Mouse (Mus musculus): ENCODE measurements around the gene Mpnd. TPM values are rescaled to one million over a fixed set of nuclear protein-coding genes. Genes with fewer than 3 reads are reported as not detected.

Gene Mpnd
- polyA plus RNA-seq, 1 experiment from 2014 or later: 152 TPM

GRCm38 (mm10) chr17:55964496-55964895 is 41.0 kb upstream of the Mpnd start:
- H3K36me3 ChIP-seq (replicated peaks): no peaks in the 10 kb centered on the region; the same call in 1 of the 2 replicates
- H3K27ac ChIP-seq: no peak overlapping the region

GRCm38 (mm10) chr17:55964996-55965395 is 40.5 kb upstream of the Mpnd start:
- no peak overlapping the region for H3K9ac ChIP-seq
- no peak overlapping the region for H3K4me2 ChIP-seq
- no peak overlapping the region for H3K4me3 ChIP-seq
- H3K27me3 ChIP-seq (replicated peaks): no peaks in the 10 kb centered on the region
- no peaks in the 10 kb centered on the region; the same call in 1 of the 2 replicates for H3K36me3 ChIP-seq (replicated peaks)
- 86% methylated on average over 9 of the region's 9 CpGs for WGBS
- no peak overlapping the region for H3K27ac ChIP-seq
- ATAC-seq (replicated peaks): no peak
- peaks cover 28% of the 10 kb centered on the region for H3K4me1 ChIP-seq
- H3K9me3 ChIP-seq: no peaks in the 10 kb centered on the region

More at GRCm38 (mm10) chr17:55964496-55964895, 41.0 kb upstream of the Mpnd start:
- Histone ChIP-seq H3K9me3 (no peaks in the 10 kb centered on the region), H3K9ac (no peak overlapping the region), H3K27me3 (replicated peaks) (no peaks in the 10 kb centered on the region), H3K4me1 (peaks cover 28% of the 10 kb centered on the region), H3K4me3 (no peak overlapping the region), H3K4me2 (no peak overlapping the region)
- ATAC-seq (replicated peaks): no peak
- 94% methylated on average over 10 of the region's 10 CpGs for WGBS

GRCm38 (mm10) chr17:55967186-55967585 is 38.3 kb upstream of the Mpnd start:
- Histone ChIP-seq H3K27ac (no peak overlapping the region), H3K4me3 (no peak overlapping the region), H3K4me1 (peaks cover 40% of the 10 kb centered on the region), H3K9ac (no peak overlapping the region), H3K4me2 (no peak overlapping the region), H3K9me3 (no peaks in the 10 kb centered on the region), H3K27me3 (replicated peaks) (no peaks in the 10 kb centered on the region), H3K36me3 (replicated peaks) (no peaks in the 10 kb centered on the region; the same call in 1 of the 2 replicates)
- ATAC-seq (replicated peaks): no peak
- 93% methylated on average over 4 of the region's 4 CpGs for WGBS

DNA sequence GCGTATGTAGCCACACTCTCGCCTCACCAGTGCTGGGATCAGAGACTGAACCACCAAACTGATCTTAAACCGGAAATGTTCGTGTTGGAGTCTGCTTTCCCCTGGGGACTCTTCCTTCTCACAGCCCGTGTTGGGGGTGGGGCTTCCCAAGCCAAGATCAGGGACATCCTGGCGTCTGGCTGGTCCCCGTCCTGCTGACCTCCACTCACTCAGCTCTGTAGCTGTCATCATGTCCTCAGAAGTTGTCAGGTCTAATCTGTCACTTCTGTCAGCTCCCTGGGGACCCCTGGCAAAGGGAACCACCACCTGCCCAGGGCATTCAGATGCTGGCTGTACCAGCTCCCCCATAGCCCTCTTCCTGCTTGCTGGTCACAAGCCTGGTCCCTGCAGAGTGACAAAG is 37.3 kb upstream of the Mpnd start:
- Histone ChIP-seq H3K27ac (peak overlapping the region; percentile 89), H3K4me2 (no peak overlapping the region), H3K36me3 (replicated peaks) (no peaks in the 10 kb centered on the region; the same call in 1 of the 2 replicates), H3K9me3 (no peaks in the 10 kb centered on the region), H3K9ac (no peak overlapping the region), H3K4me3 (no peak overlapping the region), H3K27me3 (replicated peaks) (no peaks in the 10 kb centered on the region), H3K4me1 (peaks cover 47% of the 10 kb centered on the region)
- WGBS: 43% methylated on average over 7 of the region's 7 CpGs
- no peak for ATAC-seq (replicated peaks)

DNA sequence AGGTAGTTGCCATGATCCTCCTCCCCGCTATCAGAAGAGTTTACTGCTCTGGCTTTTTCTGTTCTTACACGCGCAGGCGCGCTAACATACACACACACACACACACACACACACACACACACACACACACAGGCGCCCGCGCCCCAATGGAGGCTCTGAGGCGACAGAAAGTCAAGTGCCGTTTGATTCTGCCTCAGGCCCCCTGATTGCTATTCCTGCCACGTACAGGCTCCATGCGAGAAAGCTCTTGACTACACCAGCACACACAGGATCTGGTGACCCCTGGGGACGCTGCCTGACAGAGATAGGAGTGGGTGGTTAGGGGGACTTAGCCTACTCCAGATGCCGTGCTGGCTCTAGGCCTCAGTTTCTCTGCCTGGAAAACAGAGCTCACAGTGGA is 36.0 kb upstream of the Mpnd start:
- H3K9me3 ChIP-seq: no peaks in the 10 kb centered on the region
- peak overlapping the region; percentile 81; the same call in 1 of the 2 replicates for H3K9ac ChIP-seq
- peak overlapping the region; percentile 76 for H3K4me3 ChIP-seq
- 11% methylated on average over 14 of the region's 14 CpGs for whole genome bisulfite sequencing
- H3K36me3 ChIP-seq (replicated peaks): peaks cover 2% of the 10 kb centered on the region; the same call in 1 of the 2 replicates
- ATAC-seq (replicated peaks): peak; percentile 70
- peak overlapping the region; percentile 89 for H3K27ac ChIP-seq
- peak overlapping the region; percentile 65 for H3K4me2 ChIP-seq
- H3K4me1 ChIP-seq: peaks cover 47% of the 10 kb centered on the region
- no peaks in the 10 kb centered on the region for H3K27me3 ChIP-seq (replicated peaks)

DNA sequence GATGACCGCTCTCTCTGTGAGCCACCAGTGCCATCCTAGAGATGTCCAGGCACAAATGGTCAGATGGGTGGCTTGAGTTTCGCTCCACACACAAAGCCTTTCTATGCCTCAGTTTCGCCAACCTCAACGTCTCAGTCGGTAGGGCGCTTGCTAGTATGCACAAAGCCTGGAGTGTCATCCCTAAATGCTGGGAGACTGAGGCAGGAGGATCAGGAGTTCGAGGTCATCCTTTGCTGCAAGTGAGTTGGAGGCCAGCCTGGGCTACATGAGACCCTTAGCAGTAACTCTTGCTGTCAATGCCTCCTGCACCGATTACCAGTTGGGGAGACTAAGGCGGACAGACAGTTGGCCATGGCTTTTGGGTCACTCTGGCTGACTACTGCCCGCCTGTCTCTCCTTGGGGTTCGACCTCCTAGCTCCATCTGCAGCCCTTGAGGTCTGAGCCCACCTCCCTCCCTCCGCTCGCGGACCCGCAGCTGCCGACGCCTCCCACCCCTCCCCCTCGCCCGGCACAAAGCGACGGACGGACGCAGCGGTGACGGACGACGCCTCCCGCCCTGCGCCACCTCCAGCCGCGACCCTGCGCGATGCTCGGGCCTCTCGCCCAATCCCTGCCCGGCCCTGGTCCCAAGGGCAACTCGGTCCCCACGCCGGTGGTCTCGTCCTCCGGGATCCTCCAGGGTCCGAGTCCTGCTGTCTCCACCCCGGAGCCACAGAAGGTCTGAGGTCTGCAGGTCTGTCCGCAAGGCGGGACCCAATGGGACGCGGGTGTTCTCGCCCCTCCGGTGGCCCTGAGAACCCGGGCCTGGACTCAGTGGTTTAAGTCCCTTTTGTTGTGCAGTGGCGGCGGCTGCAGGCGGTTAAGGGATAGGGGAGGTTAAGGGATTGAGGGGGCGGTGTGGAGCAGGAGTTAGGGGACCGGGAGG is 35.3 kb upstream of the Mpnd start, which contains the start of gene Shd:
Shd (plus strand) TSS at position 502 of the 926 bp plus-strand sequence.
- peaks cover 5% of the 10 kb centered on the region; the same call in 1 of the 2 replicates for H3K36me3 ChIP-seq (replicated peaks)
- H3K4me3 ChIP-seq: peak within 1 kb of the TSS; percentile 76
- peaks cover 47% of the 10 kb centered on the region for H3K4me1 ChIP-seq
- H3K27me3 ChIP-seq (replicated peaks): no peaks in the 10 kb centered on the region
- H3K9me3 ChIP-seq: no peaks in the 10 kb centered on the region
- peak; percentile 61 for ATAC-seq (replicated peaks)
- H3K4me2 ChIP-seq: peak within 1 kb of the TSS; percentile 65
- WGBS: 6% methylated on average over 55 of the region's 55 CpGs
- peak within 1 kb of the TSS; percentile 89 for H3K27ac ChIP-seq
- H3K9ac ChIP-seq: peak within 1 kb of the TSS; percentile 81

DNA sequence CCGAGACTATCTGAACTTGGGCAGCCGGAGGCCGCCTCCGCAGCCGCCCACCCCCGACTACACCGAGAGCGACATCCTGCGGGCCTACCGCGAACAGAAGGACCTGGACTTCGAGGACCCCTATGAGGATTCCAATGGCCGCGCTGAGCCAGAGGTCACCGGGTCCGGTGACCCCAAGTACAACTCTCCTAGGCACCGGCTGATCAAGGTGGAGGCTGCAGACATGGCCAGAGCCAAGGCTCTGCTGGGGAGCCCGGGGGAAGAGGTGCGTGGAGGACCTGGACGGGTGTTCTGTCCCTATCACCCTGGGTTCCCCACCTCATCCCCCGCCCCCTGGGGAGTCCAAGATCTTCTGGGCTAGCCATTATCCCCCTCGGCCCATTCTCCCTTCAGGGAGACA is 34.1 kb upstream of the Mpnd start:
- peak overlapping the region; percentile 89; the same call in 1 of the 2 replicates for H3K27ac ChIP-seq
- peak overlapping the region; percentile 76 for H3K4me3 ChIP-seq
- no peaks in the 10 kb centered on the region for H3K27me3 ChIP-seq (replicated peaks)
- 19% methylated on average over 22 of the region's 22 CpGs for WGBS
- ATAC-seq (replicated peaks): no peak
- H3K9me3 ChIP-seq: no peaks in the 10 kb centered on the region
- H3K36me3 ChIP-seq (replicated peaks): peaks cover 5% of the 10 kb centered on the region; the same call in 1 of the 2 replicates
- peaks cover 53% of the 10 kb centered on the region for H3K4me1 ChIP-seq
- H3K4me2 ChIP-seq: peak overlapping the region; percentile 65
- peak overlapping the region; percentile 81 for H3K9ac ChIP-seq

DNA sequence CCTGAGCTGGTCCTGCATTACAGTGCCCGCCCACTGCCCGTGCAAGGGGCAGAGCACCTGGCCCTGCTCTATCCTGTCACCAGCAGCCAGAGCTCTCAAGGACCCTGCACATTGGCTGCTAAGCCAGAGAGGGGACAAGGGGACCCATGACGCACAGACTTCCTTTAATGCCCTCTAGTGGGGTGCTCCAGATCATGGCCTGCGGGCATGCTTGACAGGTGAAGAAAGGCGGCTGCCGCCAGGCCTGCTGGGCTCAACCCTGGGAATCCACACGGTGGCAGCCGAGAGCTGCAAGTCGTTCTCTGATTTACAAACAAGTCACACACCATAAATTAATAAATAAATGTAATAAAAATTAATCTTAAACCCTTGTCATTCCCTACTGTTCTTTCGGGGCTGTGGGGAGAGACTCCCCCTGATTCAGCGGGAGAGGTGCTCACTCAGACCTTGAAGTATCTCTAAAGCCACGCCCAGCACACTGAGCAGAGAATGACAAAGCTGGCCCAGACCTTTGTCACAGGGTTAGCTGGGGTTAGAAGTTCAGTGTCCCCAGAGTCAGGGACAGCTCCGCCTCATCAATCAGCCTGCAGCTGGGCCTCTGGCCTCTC is 29.2 kb upstream of the Mpnd start:
- H3K9me3 ChIP-seq: no peaks in the 10 kb centered on the region
- H3K27me3 ChIP-seq (replicated peaks): no peaks in the 10 kb centered on the region
- WGBS: 18% methylated on average over 13 of the region's 13 CpGs
- H3K9ac ChIP-seq: no peak overlapping the region
- no peak overlapping the region; the same call in 1 of the 2 replicates for H3K4me2 ChIP-seq
- H3K4me1 ChIP-seq: peaks cover 27% of the 10 kb centered on the region
- H3K36me3 ChIP-seq (replicated peaks): peaks cover 5% of the 10 kb centered on the region; the same call in 1 of the 2 replicates
- peak; percentile 73 for ATAC-seq (replicated peaks)
- no peak overlapping the region for H3K4me3 ChIP-seq
- H3K27ac ChIP-seq: peak overlapping the region; percentile 68

- Histone ChIP-seq H3K9me3 (no peaks in the 10 kb centered on the region), H3K9ac (no peak overlapping the region), H3K36me3 (replicated peaks) (peaks cover 5% of the 10 kb centered on the region; the same call in 1 of the 2 replicates), H3K4me2 (no peak overlapping the region), H3K27ac (peak overlapping the region; percentile 68; the same call in 1 of the 2 replicates), H3K4me3 (no peak overlapping the region), H3K27me3 (replicated peaks) (no peaks in the 10 kb centered on the region), H3K4me1 (peaks cover 18% of the 10 kb centered on the region)
- ATAC-seq (replicated peaks): 0 out of 2 replicates have a peak, but pooled peaks have one; percentile 0
- WGBS: 64% methylated on average over 3 of the region's 3 CpGs
Measured at GRCm38 (mm10) chr17:55977301-55977700, 28.2 kb upstream of the Mpnd start.

DNA sequence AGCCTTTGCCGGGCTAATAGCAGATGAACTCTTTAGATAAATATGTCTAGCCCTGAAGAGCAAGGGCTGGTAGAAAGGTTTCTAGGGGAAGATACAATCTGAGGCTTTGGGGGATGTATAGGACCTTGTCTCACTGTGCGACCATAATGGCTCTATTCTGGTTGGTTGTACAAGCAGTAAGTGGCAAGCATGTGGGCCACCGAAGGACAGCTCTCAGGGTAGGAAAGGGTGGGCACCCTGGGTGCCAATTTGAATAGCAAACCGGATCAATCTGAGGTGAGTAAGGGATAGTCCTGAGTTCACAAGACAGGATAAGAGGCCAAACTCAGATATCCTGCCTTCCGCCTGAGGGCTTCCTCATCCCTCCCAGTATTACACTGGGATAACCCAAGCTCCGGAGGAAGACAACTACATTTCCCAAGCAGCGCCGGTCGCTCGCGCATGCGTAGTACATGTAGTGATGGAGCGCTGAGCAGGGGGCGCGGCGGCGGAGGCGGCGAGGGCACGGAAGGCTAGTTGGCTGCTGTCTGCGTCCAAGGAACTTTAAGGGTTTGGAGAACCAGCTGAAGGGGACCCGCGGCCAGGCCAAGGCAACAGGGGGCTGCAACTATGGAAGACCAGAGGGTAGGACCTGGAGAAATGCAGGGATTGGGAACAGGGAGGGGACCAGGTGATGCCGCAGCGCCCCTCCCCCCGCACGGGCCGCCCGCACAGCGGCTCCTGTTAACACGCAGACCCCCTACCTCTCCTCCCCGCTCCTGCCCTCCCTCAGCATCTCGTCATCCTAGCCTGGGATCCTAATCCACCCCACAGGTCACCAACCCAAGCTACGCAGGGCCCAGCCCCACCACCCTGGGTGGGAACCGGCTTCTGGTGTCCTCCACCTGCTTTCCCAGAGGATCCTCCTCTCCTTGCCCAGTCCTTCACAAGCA is 19.2 kb upstream of the Mpnd start, which contains the start of gene Fsd1:
Fsd1 (plus strand) TSS at position 480 of the 932 bp plus-strand sequence.
- H3K27me3 ChIP-seq (replicated peaks): no peaks in the 10 kb centered on the region
- peaks cover 16% of the 10 kb centered on the region for H3K4me1 ChIP-seq
- H3K4me2 ChIP-seq: peak within 1 kb of the TSS; percentile 86
- no peaks in the 10 kb centered on the region for H3K9me3 ChIP-seq
- peak; percentile 87 for ATAC-seq (replicated peaks)
- peaks cover 5% of the 10 kb centered on the region; the same call in 1 of the 2 replicates for H3K36me3 ChIP-seq (replicated peaks)
- peak within 1 kb of the TSS; percentile 81 for H3K27ac ChIP-seq
- 9% methylated on average over 34 of the region's 35 CpGs for WGBS
- peak within 1 kb of the TSS; percentile 91 for H3K4me3 ChIP-seq
- peak within 1 kb of the TSS; percentile 89 for H3K9ac ChIP-seq

- Histone ChIP-seq H3K36me3 (replicated peaks) (peaks cover 25% of the 10 kb centered on the region), H3K9ac (no peak overlapping the region), H3K9me3 (no peaks in the 10 kb centered on the region), H3K27me3 (replicated peaks) (no peaks in the 10 kb centered on the region), H3K4me3 (no peak overlapping the region), H3K4me2 (no peak overlapping the region), H3K27ac (no peak overlapping the region), H3K4me1 (peaks cover 16% of the 10 kb centered on the region)
- no peak for ATAC-seq (replicated peaks)
- WGBS: 90% methylated on average over 8 of the region's 8 CpGs
Measured at GRCm38 (mm10) chr17:55990278-55990898, 15.1 kb upstream of the Mpnd start.

Data from midbrain, embryonic 15.5 days (tissue).